Mouse (Mus musculus) left cerebral cortex, adult 9 months (tissue): ENCODE data around the gene Zfp771.
"Not testable (repeated sequence)": the region's sequence is repeated elsewhere in the genome, so short reads cannot be mapped to it uniquely, and the experiment has no call there.

ENCODE experiments used
- DNase-seq, 2 experiments: peaks; one replicate each; pipeline ENCODE4 v3.0.0; 2022; ENCODE audit warnings: low spot score in 2 of 2

The Zfp771 gene

GRCm38 (mm10) chr7:127217901-127218642, 26.0 kb upstream of the Zfp771 start:
- DNase-seq: no peak

- DNase-seq: no peak
Observed at GRCm38 (mm10) chr7:127218670-127219069, 25.4 kb upstream of the Zfp771 start.

GRCm38 (mm10) chr7:127220440-127220839, 23.6 kb upstream of the Zfp771 start:
- no peak for DNase-seq

GRCm38 (mm10) chr7:127223106-127223505, 21.0 kb upstream of the Zfp771 start:
- DNase-seq: no peak

DNA sequence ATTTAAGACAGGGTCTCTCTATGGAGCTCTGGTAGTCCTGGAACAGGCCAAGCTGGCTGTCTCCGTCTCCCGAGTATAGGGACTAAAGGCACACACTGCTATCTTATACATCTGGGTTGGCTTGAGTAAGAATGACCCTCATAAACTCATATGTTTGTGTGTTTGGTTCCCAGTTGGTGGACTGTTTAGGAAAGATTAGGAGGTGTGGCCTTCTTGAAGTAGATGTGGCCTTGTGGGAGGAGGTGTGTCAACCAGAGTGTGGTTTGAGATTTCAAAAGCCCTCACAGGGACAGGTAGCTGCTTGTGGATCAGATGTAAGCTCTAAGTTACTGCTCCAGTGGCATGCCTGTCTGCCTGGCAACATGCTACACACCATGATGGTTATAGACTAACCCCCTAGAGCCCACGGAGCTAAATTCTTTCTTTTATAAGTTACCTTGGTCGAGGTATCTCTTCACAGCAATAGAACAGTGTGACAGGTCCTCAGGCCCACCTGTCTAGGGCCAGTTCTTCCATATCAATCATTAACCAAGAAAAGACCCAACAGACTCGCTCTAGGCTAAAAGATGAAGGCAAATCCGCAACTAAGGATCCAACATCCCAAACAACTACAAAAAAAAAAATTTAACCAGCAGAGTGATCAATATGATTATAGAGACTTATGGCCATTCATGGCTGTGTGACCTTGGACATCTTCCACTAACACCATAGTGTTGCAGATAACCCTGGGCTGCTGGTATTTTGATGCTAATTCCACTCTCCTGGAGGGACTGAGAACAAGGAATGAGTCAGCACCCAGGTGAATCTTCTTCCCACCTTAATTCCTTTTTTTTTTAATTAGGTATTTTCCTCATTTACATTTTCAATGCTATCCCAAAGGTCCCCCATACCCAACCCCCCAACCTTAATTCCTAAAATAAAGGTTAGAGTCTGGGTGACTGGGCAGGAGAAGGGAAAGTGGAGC, 20.3 kb upstream of the Zfp771 start:
- DNase-seq: no peak

DNA sequence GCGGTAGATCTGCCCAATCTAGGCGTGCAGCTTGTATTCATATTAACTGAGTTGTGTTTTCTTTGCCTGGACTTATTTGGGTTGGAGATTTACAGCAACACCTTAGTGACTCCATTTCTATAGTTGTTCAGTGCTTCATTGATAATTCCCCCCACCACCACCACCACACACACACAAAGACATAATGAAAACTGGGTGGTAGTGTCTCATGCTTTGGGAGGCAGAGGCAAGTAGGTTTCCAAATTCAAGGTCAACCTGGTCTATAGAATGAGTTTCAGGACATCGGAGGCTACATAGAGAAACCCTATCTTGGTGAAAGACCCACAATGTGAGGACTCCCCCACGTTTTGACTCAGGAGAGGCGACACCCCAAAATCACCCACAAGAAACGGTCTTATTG, 19.5 kb upstream of the Zfp771 start:
- no peak for DNase-seq

GRCm38 (mm10) chr7:127225147-127225995, 18.7 kb upstream of the Zfp771 start:
- no peak for DNase-seq

DNA sequence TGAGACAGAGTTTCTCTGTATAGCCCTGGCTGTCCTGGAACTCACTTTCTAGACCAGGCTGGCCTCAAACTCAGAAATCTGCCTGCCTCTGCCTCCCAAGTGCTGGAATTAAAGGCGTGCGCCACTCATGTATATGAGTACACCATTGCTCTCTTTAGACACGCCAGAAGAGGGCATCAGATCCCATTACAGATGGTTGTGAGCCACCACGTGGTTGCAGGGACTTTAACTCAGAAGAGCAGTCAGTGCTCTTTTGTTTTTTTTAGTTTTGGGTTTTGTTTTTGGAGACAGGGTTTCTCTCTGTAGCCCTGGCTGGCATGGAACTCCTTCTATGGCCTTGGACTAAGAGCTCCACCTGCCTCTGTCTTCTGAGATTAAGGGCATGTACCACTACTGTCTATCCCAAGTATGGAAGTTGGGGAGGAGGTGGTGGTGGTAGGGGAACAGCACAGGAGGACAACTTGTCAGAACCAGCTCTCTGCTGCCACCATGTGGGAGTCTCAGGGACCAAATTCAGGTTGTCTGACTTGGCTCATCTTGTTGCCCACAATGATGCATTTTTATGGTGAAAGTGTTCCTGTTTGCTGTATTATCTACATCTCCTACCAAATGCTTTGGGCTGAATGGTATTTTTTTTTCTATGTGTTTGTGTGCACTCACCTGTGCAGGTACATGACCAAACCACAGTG, 15.3 kb upstream of the Zfp771 start:
- DNase-seq: peak in 1 of 2 experiments; percentile 85

GRCm38 (mm10) chr7:127231376-127231775, 12.7 kb upstream of the Zfp771 start:
- no peak for DNase-seq

- no peak for DNase-seq
Observed at GRCm38 (mm10) chr7:127231826-127232621, 12.1 kb upstream of the Zfp771 start.

DNA sequence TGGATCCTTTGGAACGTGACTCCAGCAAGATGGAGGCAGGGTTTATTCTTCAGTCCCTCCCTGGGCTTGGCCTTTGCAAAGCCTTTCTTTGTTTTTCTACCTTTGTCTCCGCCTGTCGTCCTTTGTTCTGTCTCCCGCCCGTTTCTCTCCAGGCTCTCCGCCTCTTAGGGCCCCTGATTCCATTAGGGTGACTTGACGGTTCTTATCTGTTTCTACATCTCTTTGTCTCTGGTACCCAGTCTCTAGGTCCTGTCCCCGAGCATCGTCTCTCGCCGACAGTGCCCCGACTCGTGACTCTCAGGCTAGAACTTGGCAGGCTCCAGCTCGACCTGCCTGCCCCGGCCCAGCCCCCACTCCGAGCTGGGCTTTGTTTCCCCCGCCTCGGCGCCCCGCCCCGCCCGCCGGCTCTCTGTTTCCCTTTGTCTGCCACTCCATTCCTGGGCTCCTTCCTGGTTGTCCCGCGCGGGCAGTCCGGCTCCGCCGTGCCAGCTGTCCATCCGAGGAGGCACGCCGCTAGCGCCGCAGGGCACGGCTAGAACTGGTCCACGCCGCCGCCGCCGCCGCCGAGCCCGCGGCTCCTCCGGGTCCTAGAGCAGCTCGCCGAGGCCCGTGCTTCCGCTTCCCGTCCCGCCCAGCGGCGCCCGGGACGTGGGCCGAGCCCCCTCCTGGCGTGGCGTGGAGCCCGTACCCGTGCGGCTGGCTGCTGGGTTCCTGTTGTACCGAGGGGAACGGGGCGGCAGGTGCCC, 11.3 kb upstream of the Zfp771 start, which contains the start of the genes Zfp553 and Sept1:
Zfp553 (plus strand) TSS at position 440 of the 746 bp plus-strand sequence.
Sept1 (minus strand) TSS at position 509 of the 746 bp plus-strand sequence.
- DNase-seq: peak in 1 of 2 experiments; percentile 71

- DNase-seq: no peak
Observed at GRCm38 (mm10) chr7:127233368-127233749, 10.7 kb upstream of the Zfp771 start.

GRCm38 (mm10) chr7:127233765-127234164, 10.3 kb upstream of the Zfp771 start:
- no peak for DNase-seq

GRCm38 (mm10) chr7:127234777-127235176, 9.3 kb upstream of the Zfp771 start:
- no peak for DNase-seq

DNA sequence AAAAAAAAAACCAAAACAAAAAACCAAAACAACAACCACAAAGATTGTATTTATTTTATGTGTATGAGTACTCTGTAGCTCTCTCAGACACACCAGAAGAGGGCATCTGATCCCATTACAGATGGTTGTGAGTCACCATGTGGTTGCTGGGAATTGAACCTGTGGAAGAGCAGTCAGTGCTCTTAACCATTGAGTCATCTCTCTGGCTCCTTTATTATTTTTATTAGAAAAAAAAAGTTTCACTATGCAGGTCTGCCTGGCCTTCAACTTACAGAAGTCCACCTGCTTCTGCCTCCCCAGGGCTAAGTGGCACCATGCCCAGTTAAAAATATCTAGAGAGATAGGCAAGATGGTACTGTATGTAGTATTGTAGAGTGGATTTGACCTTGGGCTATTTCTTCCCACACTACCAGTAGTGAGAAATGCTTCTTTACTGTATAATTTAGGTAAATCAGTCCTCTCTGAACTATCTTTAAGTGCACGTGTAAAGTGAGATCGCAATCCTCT, 660 bp upstream of the Zfp771 start:
- no peak for DNase-seq

GRCm38 (mm10) chr7:127244658-127245510, 810 bp downstream of the Zfp771 start:
- no peak for DNase-seq

- DNase-seq: not testable (repeated sequence)
Observed at GRCm38 (mm10) chr7:127250511-127250910, 6.4 kb downstream of the Zfp771 start.

GRCm38 (mm10) chr7:127252414-127252813, 8.3 kb downstream of the Zfp771 start:
- DNase-seq: no peak
